Mouse (Mus musculus) small intestine, adult 10 weeks (tissue): ENCODE results near the gene Gm3409. TPM values are rescaled to one million over a fixed set of nuclear protein-coding genes. Genes with fewer than 3 reads are reported as not detected.

Source experiments
- polyA plus RNA-seq: library from polyadenylated mRNA; stranded (reverse); fragments of 350-450 nt; fragmentation: Illumina TruSeq; extraction: RNeasy Lipid Tissue Mini Kit (QIAGEN cat#74804); gene quantifications from one replicate; pipeline ENCODE4 v1.2.3, GENCODE M21; 2014; ENCODE audit warnings: low replicate concordance

Gm3409 gene
- not detected for polyA plus RNA-seq

GRCm38 (mm10) chr5:146537347-146537746, at the start of gene Gm3409:
Gene Gm3409, plus strand, starts transcription at chr5:146537647.

GRCm38 (mm10) chr5:146491063-146491462, 46.4 kb upstream of the Gm3409 start, which contains the start of gene Gm6370:
Gene Gm6370, plus strand, starts transcription at chr5:146491363.

GRCm38 (mm10) chr5:146502099-146502498, 35.3 kb upstream of the Gm3409 start, which contains the start of gene 4930449I24Rik:
Gene 4930449I24Rik, plus strand, starts transcription at chr5:146502399.

GRCm38 (mm10) chr5:146513823-146514222, 23.6 kb upstream of the Gm3409 start, which contains the start of gene Gm3402:
Gene Gm3402, plus strand, starts transcription at chr5:146514123.

GRCm38 (mm10) chr5:146525501-146525900, 11.9 kb upstream of the Gm3409 start, which contains the start of gene Gm3404:
Gene Gm3404, plus strand, starts transcription at chr5:146525801.

GRCm38 (mm10) chr5:146555836-146556235, 18.4 kb downstream of the Gm3409 start, which contains the start of gene Gm3415:
Gene Gm3415, plus strand, starts transcription at chr5:146556136.

GRCm38 (mm10) chr5:146584478-146585306, 47.2 kb downstream of the Gm3409 start, which contains the start of gene Gpr12:
Gene Gpr12, minus strand, starts transcription at chr5:146585239.

Other genes with a start within 250 kb of the Gm3409 start
- gene Wasf3, start 152.7 kb upstream of the Gm3409 start, polyA plus RNA-seq = 2.2 TPM
- gene Gm6408, start 55.7 kb upstream of the Gm3409 start, polyA plus RNA-seq = not detected
- gene Gm6370, start 46.3 kb upstream of the Gm3409 start, polyA plus RNA-seq = not detected
- not detected for gene 4930449I24Rik, start 35.2 kb upstream of the Gm3409 start, polyA plus RNA-seq
- not detected for gene Gm3402, start 23.5 kb upstream of the Gm3409 start, polyA plus RNA-seq
- not detected for gene Gm3404, start 11.8 kb upstream of the Gm3409 start, polyA plus RNA-seq
- not detected for gene Gm3415, start 18.5 kb downstream of the Gm3409 start, polyA plus RNA-seq
- gene Gpr12, start 47.6 kb downstream of the Gm3409 start, polyA plus RNA-seq = not detected